In the genomic region with DNA sequence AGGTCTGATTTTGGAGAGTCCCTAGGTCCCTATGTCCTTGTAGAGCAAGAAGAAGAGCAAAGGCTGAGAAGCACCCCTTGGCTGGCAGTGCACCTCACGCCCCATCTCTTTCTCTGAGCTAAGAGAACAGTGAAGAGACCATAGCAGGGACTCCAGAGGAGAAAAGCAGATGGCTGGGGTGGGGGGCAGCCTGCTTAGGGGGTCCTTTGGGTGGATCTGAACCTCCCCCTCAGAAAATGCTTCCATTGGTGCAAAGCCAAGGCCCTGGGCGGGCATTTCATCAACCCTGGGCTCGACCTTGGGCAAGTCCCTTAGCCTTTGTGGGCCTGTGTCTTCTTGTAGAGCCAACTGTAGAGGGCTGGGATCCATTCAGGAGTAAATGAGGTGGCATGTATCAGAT, we compare ENCODE assay signal across 11 mouse cellular contexts. TPM values are rescaled to one million over a fixed set of nuclear protein-coding genes. Genes with fewer than 3 reads are reported as not detected.
A peak's percentile ranks its signal among the peaks of the same experiment; 100 is the strongest.
DNase-seq lines count a peak whose midpoint lies in the region; ATAC-seq and TF ChIP-seq lines count a peak whose summit lies in the region.
"Had no signal": no experiment of that assay in that cellular context is flagged by ENCODE, and none has a peak within 500 bp of the region (broad histone marks: within the 10 kb centered on the region; RNA-seq: fewer than 3 reads in every experiment).

No protein-coding gene starts in this region.

- 87% methylated on average over 3 of the region's 3 CpGs for WGBS in heart, embryonic 10.5 days
- 90% methylated on average over 3 of the region's 3 CpGs for WGBS in lung, embryonic 14.5 days
- 96% methylated on average over 3 of the region's 3 CpGs for WGBS in hindbrain, embryonic 14.5 days
- WGBS in neural tube, embryonic 14.5 days = 92% methylated on average over 3 of the region's 3 CpGs

- peak overlapping the region; percentile 73 for H3K4me3 ChIP-seq in heart, embryonic 10.5 days
- no peak overlapping the region for H3K4me3 ChIP-seq in lung, embryonic 14.5 days (ENCODE audit: low read depth, low read length)
- peak overlapping the region; percentile 56 for H3K4me3 ChIP-seq in hindbrain, embryonic 14.5 days (replicated peaks; ENCODE audit: low read length)
- H3K4me3 ChIP-seq in neural tube, embryonic 14.5 days (ENCODE audit: low read depth, low read length) = peak overlapping the region; percentile 73

- DNase-seq in heart, embryonic 10.5 days (ENCODE audit: low spot score) = no peak
- DNase-seq in heart, adult 8-10 months (ENCODE audit: low spot score) = no peak
- no peak for DNase-seq in lung, embryonic 14.5 days
- no peak for DNase-seq in lung, postnatal 36 days
- no peak for DNase-seq in hindbrain, embryonic 14.5 days (ENCODE audit: low spot score)
- DNase-seq in natural killer cell, adult 2 months (ENCODE audit: low spot score in 2 of 2) = no peak
- DNase-seq in layer of hippocampus, postnatal 25 days (ENCODE audit: extremely low spot score in 1 of 2, low spot score in 1 of 2) = no peak
- DNase-seq: liver, postnatal 0 days; thymus, postnatal 36 days had no signal

- H3K9me3 ChIP-seq in heart, embryonic 10.5 days = no peaks in the 10 kb centered on the region
- H3K9me3 ChIP-seq in lung, embryonic 14.5 days (ENCODE audit: low read depth, low read length) = no peaks in the 10 kb centered on the region
- no peaks in the 10 kb centered on the region for H3K9me3 ChIP-seq in hindbrain, embryonic 14.5 days (ENCODE audit: control insufficient read depth, low read length)
- H3K9me3 ChIP-seq in neural tube, embryonic 14.5 days (ENCODE audit: control insufficient read depth, low read length) = no peaks in the 10 kb centered on the region

- no peak overlapping the region for H3K9ac ChIP-seq in lung, embryonic 14.5 days
- peak overlapping the region; percentile 82 for H3K9ac ChIP-seq in hindbrain, embryonic 14.5 days
- peak overlapping the region; percentile 39; the same call in 1 of the 2 replicates for H3K9ac ChIP-seq in neural tube, embryonic 14.5 days (replicated peaks; ENCODE audit: low read depth, low read length)
- H3K9ac ChIP-seq: liver, postnatal 0 days had no signal

- H3K4me2 ChIP-seq in lung, embryonic 14.5 days = peak overlapping the region; percentile 97; the same call in 1 of the 2 replicates
- peak overlapping the region; percentile 85 for H3K4me2 ChIP-seq in hindbrain, embryonic 14.5 days (replicated peaks)
- peak overlapping the region; percentile 76 for H3K4me2 ChIP-seq in neural tube, embryonic 14.5 days (ENCODE audit: low read depth, low read length)

- peaks cover 20% of the 10 kb centered on the region for H3K27me3 ChIP-seq in heart, embryonic 10.5 days (ENCODE audit: insufficient read depth, poor library complexity, severe bottlenecking)
- no peaks in the 10 kb centered on the region; the same call in 1 of the 2 replicates for H3K27me3 ChIP-seq in lung, embryonic 14.5 days (ENCODE audit: insufficient read depth, low read length)
- no peaks in the 10 kb centered on the region for H3K27me3 ChIP-seq in hindbrain, embryonic 14.5 days (ENCODE audit: control insufficient read depth, insufficient read depth, low read length)
- H3K27me3 ChIP-seq in neural tube, embryonic 14.5 days (ENCODE audit: control insufficient read depth, insufficient read depth, low read length) = no peaks in the 10 kb centered on the region

- peak overlapping the region; percentile 87 for H3K27ac ChIP-seq in heart, embryonic 10.5 days
- no peak overlapping the region for H3K27ac ChIP-seq in lung, embryonic 14.5 days (ENCODE audit: low read depth)
- no peak overlapping the region for H3K27ac ChIP-seq in hindbrain, embryonic 14.5 days
- H3K27ac ChIP-seq in neural tube, embryonic 14.5 days (ENCODE audit: low read depth, low read length) = no peak overlapping the region

- H3K36me3 ChIP-seq in heart, embryonic 10.5 days = peaks cover 48% of the 10 kb centered on the region
- H3K36me3 ChIP-seq in lung, embryonic 14.5 days (ENCODE audit: insufficient read depth) = no peaks in the 10 kb centered on the region
- peaks cover 45% of the 10 kb centered on the region for H3K36me3 ChIP-seq in hindbrain, embryonic 14.5 days (replicated peaks; ENCODE audit: control insufficient read depth, insufficient read depth)
- peaks cover 19% of the 10 kb centered on the region; the same call in 1 of the 2 replicates for H3K36me3 ChIP-seq in neural tube, embryonic 14.5 days (ENCODE audit: control insufficient read depth, insufficient read depth, low read length)

- peaks cover 42% of the 10 kb centered on the region for H3K4me1 ChIP-seq in heart, embryonic 10.5 days
- no peaks in the 10 kb centered on the region for H3K4me1 ChIP-seq in lung, embryonic 14.5 days (ENCODE audit: insufficient read depth)
- H3K4me1 ChIP-seq in hindbrain, embryonic 14.5 days (replicated peaks; ENCODE audit: control insufficient read depth, insufficient read depth, low read length) = peaks cover 36% of the 10 kb centered on the region
- peaks cover 28% of the 10 kb centered on the region for H3K4me1 ChIP-seq in neural tube, embryonic 14.5 days (ENCODE audit: control insufficient read depth, insufficient read depth, low read length)

- no peak for TF ChIP-seq CTCF in lung, embryonic 14.5 days (IDR thresholded peaks at IDR 0.05; ENCODE audit: low read depth)

- no peak for ATAC-seq in lung, embryonic 14.5 days (ENCODE audit: insufficient read depth)
- no peak for ATAC-seq in hindbrain, embryonic 14.5 days (ENCODE audit: low FRiP score)
- ATAC-seq in neural tube, embryonic 14.5 days (ENCODE audit: low read depth) = no peak
- ATAC-seq: liver, postnatal 0 days; Patski had no signal

RNA-seq across cellular contexts. Expression of gene Setd6, which starts 11.1 kb away (rescaled TPM):
- polyA plus RNA-seq in heart, embryonic 10.5 days (2016; fragmentation: Nextera tagmentation; extraction: Ambion mirVana) = 24.5 and 30.2 TPM in 2 replicates
- 10 to 100 TPM; 12.6 to 15.3 (median 14.0) TPM for total RNA-seq in heart, adult 8-10 months (2022)
- 19.9 and 20.4 TPM in 2 replicates for polyA plus RNA-seq in lung, embryonic 14.5 days (2014; fragmentation: Nextera tagmentation; extraction: Ambion mirVana)
- polyA plus RNA-seq in hindbrain, embryonic 14.5 days (2014; fragmentation: Nextera tagmentation; extraction: Ambion mirVana) = 27.0 and 31.7 TPM in 2 replicates
- polyA plus RNA-seq in neural tube, embryonic 14.5 days (2014; fragmentation: Nextera tagmentation; extraction: Ambion mirVana) = 30.7 and 31.9 TPM in 2 replicates
- total RNA-seq in layer of hippocampus, postnatal 25 days (2021) = 10 to 100 TPM; 19.9 to 22.0 TPM

RNA-seq across cellular contexts. Expression of gene Ndrg4, which starts 27.8 kb away (rescaled TPM):
- polyA plus RNA-seq in heart, embryonic 10.5 days (2016; fragmentation: Nextera tagmentation; extraction: Ambion mirVana) = 141 and 294 TPM in 2 replicates
- total RNA-seq in heart, adult 8-10 months (2022) = 100 to 1,000 TPM; 116 to 156 (median 143) TPM
- polyA plus RNA-seq in lung, embryonic 14.5 days (2014; fragmentation: Nextera tagmentation; extraction: Ambion mirVana) = 11.4 and 14.6 TPM in 2 replicates
- polyA plus RNA-seq in hindbrain, embryonic 14.5 days (2014; fragmentation: Nextera tagmentation; extraction: Ambion mirVana) = 397 and 490 TPM in 2 replicates
- polyA plus RNA-seq in neural tube, embryonic 14.5 days (2014; fragmentation: Nextera tagmentation; extraction: Ambion mirVana) = 431 and 486 TPM in 2 replicates
- 1,000 to 10,000 TPM; 1,420 to 1,424 TPM for total RNA-seq in layer of hippocampus, postnatal 25 days (2021)
